Mouse (Mus musculus): ENCODE data around the gene Rdh16.

GRCm38 (mm10) chr10:127891481-127891880 is 90.5 kb downstream of the Rdh16 start:
- no peak for TF ChIP-seq MAX (IDR thresholded peaks at IDR 0.05)
- no peak for TF ChIP-seq CTCF (IDR thresholded peaks at IDR 0.05; ENCODE audit: control insufficient read depth, insufficient read depth, insufficient read length)
- TF ChIP-seq FOSL1 (IDR thresholded peaks at IDR 0.05; ENCODE audit: insufficient read depth, low read length, poor library complexity, severe bottlenecking): no peak
- no peak for TF ChIP-seq CEBPB (IDR thresholded peaks at IDR 0.05; ENCODE audit: low read depth)
- TF ChIP-seq USF1 (IDR thresholded peaks at IDR 0.05; ENCODE audit: low read depth): no peak
- no peak for TF ChIP-seq MYOG (IDR thresholded peaks at IDR 0.05; ENCODE audit: control insufficient read depth, extremely low read depth, insufficient read length)
